Mouse (Mus musculus): ENCODE results near the gene B3gnt4. TPM values are rescaled to one million over a fixed set of nuclear protein-coding genes. Genes with fewer than 3 reads are reported as not detected.

B3gnt4 gene
- polyA plus RNA-seq, 1 experiment, result 0.90 TPM

GRCm38 (mm10) chr5:123520666-123521065 is 10.4 kb downstream of the B3gnt4 start:
- 79% methylated on average over 9 of the region's 9 CpGs for WGBS
- Histone ChIP-seq H3K4me1 (ENCODE audit: control insufficient read depth, insufficient read depth, low read length) (no peaks in the 10 kb centered on the region), H3K27me3 (ENCODE audit: control insufficient read depth, insufficient read depth, low read length) (no peaks in the 10 kb centered on the region), H3K27ac (ENCODE audit: insufficient read depth, low read length) (no peak overlapping the region), H3K4me3 (replicated peaks; ENCODE audit: insufficient read depth, low read depth, low read length) (no peak overlapping the region)
- TF ChIP-seq CTCF (IDR thresholded peaks at IDR 0.05; ENCODE audit: borderline replicate concordance, insufficient read depth, low read depth, low read length) (no peak), POLR2A (IDR thresholded peaks at IDR 0.05; ENCODE audit: borderline replicate concordance, insufficient read depth, low read length) (no peak)
- peak in 1 of 2 experiments; percentile 0 for DNase-seq

- TF ChIP-seq CTCF (IDR thresholded peaks at IDR 0.05; ENCODE audit: borderline replicate concordance, insufficient read depth, low read depth, low read length), result no peak
- TF ChIP-seq POLR2A (IDR thresholded peaks at IDR 0.05; ENCODE audit: borderline replicate concordance, insufficient read depth, low read length), result no peak
- H3K27ac ChIP-seq (ENCODE audit: insufficient read depth, low read length), result no peak overlapping the region
- H3K4me3 ChIP-seq (replicated peaks; ENCODE audit: insufficient read depth, low read depth, low read length), result no peak overlapping the region
- H3K27me3 ChIP-seq (ENCODE audit: control insufficient read depth, insufficient read depth, low read length), result no peaks in the 10 kb centered on the region
- no peaks in the 10 kb centered on the region for H3K4me1 ChIP-seq (ENCODE audit: control insufficient read depth, insufficient read depth, low read length)
- 56% methylated on average over 1 of the region's 1 CpGs for WGBS
- DNase-seq, result peak in 1 of 2 experiments; percentile 2
Measured at GRCm38 (mm10) chr5:123521621-123522020, 11.4 kb downstream of the B3gnt4 start.

GRCm38 (mm10) chr5:123522166-123522565 is 11.9 kb downstream of the B3gnt4 start:
- Histone ChIP-seq H3K27ac (ENCODE audit: insufficient read depth, low read length) (no peak overlapping the region), H3K4me3 (replicated peaks; ENCODE audit: insufficient read depth, low read depth, low read length) (no peak overlapping the region), H3K27me3 (ENCODE audit: control insufficient read depth, insufficient read depth, low read length) (no peaks in the 10 kb centered on the region), H3K4me1 (ENCODE audit: control insufficient read depth, insufficient read depth, low read length) (no peaks in the 10 kb centered on the region)
- whole genome bisulfite sequencing, result 72% methylated on average over 1 of the region's 1 CpGs
- TF ChIP-seq CTCF (IDR thresholded peaks at IDR 0.05; ENCODE audit: borderline replicate concordance, insufficient read depth, low read depth, low read length) (no peak), POLR2A (IDR thresholded peaks at IDR 0.05; ENCODE audit: borderline replicate concordance, insufficient read depth, low read length) (no peak)
- DNase-seq, result peak in 1 of 2 experiments; percentile 4

GRCm38 (mm10) chr5:123523692-123524392 is 13.6 kb downstream of the B3gnt4 start, which contains the start of gene Diablo:
Gene Diablo (minus strand): TSS chr5:123524176.
- TF ChIP-seq CTCF (IDR thresholded peaks at IDR 0.05; ENCODE audit: borderline replicate concordance, insufficient read depth, low read depth, low read length) (no peak), POLR2A (IDR thresholded peaks at IDR 0.05; ENCODE audit: borderline replicate concordance, insufficient read depth, low read length) (peak; percentile 96)
- DNase-seq, result peak; percentile 97
- under 1% methylated on average over 81 of the region's 82 CpGs for WGBS
- Histone ChIP-seq H3K4me3 (replicated peaks; ENCODE audit: insufficient read depth, low read depth, low read length) (peak within 1 kb of the TSS; percentile 72), H3K4me1 (ENCODE audit: control insufficient read depth, insufficient read depth, low read length) (no peaks in the 10 kb centered on the region), H3K27ac (ENCODE audit: insufficient read depth, low read length) (0 out of 2 replicates have a peak within 1 kb of the TSS, but pooled peaks have one; percentile 12), H3K27me3 (ENCODE audit: control insufficient read depth, insufficient read depth, low read length) (no peaks in the 10 kb centered on the region)

- H3K27me3 ChIP-seq (ENCODE audit: control insufficient read depth, insufficient read depth, low read length), result no peaks in the 10 kb centered on the region
- TF ChIP-seq POLR2A (IDR thresholded peaks at IDR 0.05; ENCODE audit: borderline replicate concordance, insufficient read depth, low read length), result no peak
- TF ChIP-seq CTCF (IDR thresholded peaks at IDR 0.05; ENCODE audit: borderline replicate concordance, insufficient read depth, low read depth, low read length), result no peak
- peak overlapping the region; percentile 72 for H3K4me3 ChIP-seq (replicated peaks; ENCODE audit: insufficient read depth, low read depth, low read length)
- no peak overlapping the region for H3K27ac ChIP-seq (ENCODE audit: insufficient read depth, low read length)
- 2% methylated on average over 27 of the region's 27 CpGs for WGBS
- no peaks in the 10 kb centered on the region for H3K4me1 ChIP-seq (ENCODE audit: control insufficient read depth, insufficient read depth, low read length)
- no peak for DNase-seq
Measured at GRCm38 (mm10) chr5:123524393-123524750, 14.1 kb downstream of the B3gnt4 start.

- peak in 1 of 2 experiments; percentile 8 for DNase-seq
- H3K4me1 ChIP-seq (ENCODE audit: control insufficient read depth, insufficient read depth, low read length), result no peaks in the 10 kb centered on the region
- TF ChIP-seq POLR2A (IDR thresholded peaks at IDR 0.05; ENCODE audit: borderline replicate concordance, insufficient read depth, low read length) (no peak), CTCF (IDR thresholded peaks at IDR 0.05; ENCODE audit: borderline replicate concordance, insufficient read depth, low read depth, low read length) (no peak)
Measured at GRCm38 (mm10) chr5:123525281-123525680, 15.0 kb downstream of the B3gnt4 start, which contains the start of gene Gm49027. Gene Gm49027 (minus strand): TSS chr5:123525488.

GRCm38 (mm10) chr5:123525916-123526495 is 15.7 kb downstream of the B3gnt4 start:
- H3K4me1 ChIP-seq (ENCODE audit: control insufficient read depth, insufficient read depth, low read length), result no peaks in the 10 kb centered on the region
- no peaks in the 10 kb centered on the region for H3K27me3 ChIP-seq (ENCODE audit: control insufficient read depth, insufficient read depth, low read length)
- H3K4me3 ChIP-seq (replicated peaks; ENCODE audit: insufficient read depth, low read depth, low read length), result no peak overlapping the region
- peak in 1 of 2 experiments; percentile 8 for DNase-seq
- no peak overlapping the region for H3K27ac ChIP-seq (ENCODE audit: insufficient read depth, low read length)
- no peak for TF ChIP-seq POLR2A (IDR thresholded peaks at IDR 0.05; ENCODE audit: borderline replicate concordance, insufficient read depth, low read length)
- TF ChIP-seq CTCF (IDR thresholded peaks at IDR 0.05; ENCODE audit: borderline replicate concordance, insufficient read depth, low read depth, low read length), result no peak
- WGBS, result 91% methylated on average over 9 of the region's 9 CpGs

More at GRCm38 (mm10) chr5:123525281-123525680, 15.0 kb downstream of the B3gnt4 start, which contains the start of gene Gm49027:
- WGBS, result 85% methylated on average over 7 of the region's 7 CpGs
- Histone ChIP-seq H3K4me3 (replicated peaks; ENCODE audit: insufficient read depth, low read depth, low read length) (peak within 1 kb of the TSS; percentile 72), H3K27ac (ENCODE audit: insufficient read depth, low read length) (no peak within 1 kb of the TSS), H3K27me3 (ENCODE audit: control insufficient read depth, insufficient read depth, low read length) (no peaks in the 10 kb centered on the region)

All from cerebellum, adult 2 months (tissue).